Comparison of ENCODE assay signal across 9 mouse cellular contexts in the genomic region with DNA sequence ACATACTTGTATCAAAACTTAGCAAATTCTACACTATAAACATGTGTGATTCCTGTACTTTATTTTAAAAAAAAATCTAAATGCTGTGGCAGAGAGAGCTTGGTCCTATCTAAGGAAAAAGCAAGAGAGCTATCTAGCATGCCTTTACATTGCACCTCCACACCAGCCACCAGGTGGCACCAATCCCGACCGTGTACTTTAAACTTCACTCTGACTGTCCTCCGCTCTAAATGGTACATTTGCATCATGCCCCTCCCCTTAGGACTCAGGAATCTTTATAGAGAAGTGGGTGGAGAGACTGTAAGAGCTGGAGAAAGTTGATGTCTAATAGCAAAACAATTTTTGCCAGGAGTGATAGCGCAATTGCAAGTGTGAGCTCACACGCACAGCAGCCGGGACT. TPM values are rescaled to one million over a fixed set of nuclear protein-coding genes. Genes with fewer than 3 reads are reported as not detected.
DNase-seq lines count a peak whose midpoint lies in the region; ATAC-seq and TF ChIP-seq lines count a peak whose summit lies in the region.
"Had no signal": no experiment of that assay in that cellular context is flagged by ENCODE, and none has a peak within 500 bp of the region (broad histone marks: within the 10 kb centered on the region; RNA-seq: fewer than 3 reads in every experiment).

No protein-coding gene starts in this region.

- no peak for TF ChIP-seq EP300 in heart, postnatal 0 days (IDR thresholded peaks at IDR 0.05; ENCODE audit: low read depth)

- TF ChIP-seq CTCF in brain, embryonic 14.5 days (IDR thresholded peaks at IDR 0.05; ENCODE audit: borderline replicate concordance, extremely low read depth, insufficient read depth, insufficient read length) = peak; percentile 79; the same call in 1 of the 2 replicates
- peak; percentile 77 for TF ChIP-seq CTCF in heart, postnatal 0 days (IDR thresholded peaks at IDR 0.05; ENCODE audit: low read depth)

- TF ChIP-seq POLR2A in brain, embryonic 14.5 days (IDR thresholded peaks at IDR 0.05; ENCODE audit: borderline replicate concordance, extremely low read depth, insufficient read depth, insufficient read length, poor library complexity, severe bottlenecking) = no peak

- no peaks in the 10 kb centered on the region for H3K27me3 ChIP-seq in forebrain, embryonic 11.5 days (ENCODE audit: control insufficient read depth, insufficient read depth, low read length)
- no peaks in the 10 kb centered on the region for H3K27me3 ChIP-seq in forebrain, embryonic 12.5 days
- H3K27me3 ChIP-seq in heart, postnatal 0 days (ENCODE audit: control insufficient read depth, insufficient read depth, low read length) = no peaks in the 10 kb centered on the region
- H3K27me3 ChIP-seq: limb, embryonic 15.5 days had no signal

- H3K4me3 ChIP-seq in forebrain, embryonic 11.5 days (ENCODE audit: low read depth, low read length) = no peak overlapping the region
- no peak overlapping the region for H3K4me3 ChIP-seq in forebrain, embryonic 12.5 days (replicated peaks)
- no peak overlapping the region for H3K4me3 ChIP-seq in heart, postnatal 0 days (ENCODE audit: low read depth, low read length)
- H3K4me3 ChIP-seq: limb, embryonic 15.5 days had no signal

- no peak overlapping the region for H3K27ac ChIP-seq in forebrain, embryonic 11.5 days (ENCODE audit: low read depth, low read length)
- H3K27ac ChIP-seq in forebrain, embryonic 12.5 days = no peak overlapping the region
- no peak overlapping the region for H3K27ac ChIP-seq in heart, postnatal 0 days (ENCODE audit: low read depth)
- H3K27ac ChIP-seq: limb, embryonic 15.5 days had no signal

- ATAC-seq in forebrain, embryonic 11.5 days (replicated peaks; ENCODE audit: low FRiP score) = no peak
- ATAC-seq in forebrain, embryonic 12.5 days (ENCODE audit: low FRiP score) = no peak
- ATAC-seq in heart, postnatal 0 days (ENCODE audit: insufficient read depth, low read depth) = peak; percentile 24; the same call in 1 of the 2 replicates

- H3K36me3 ChIP-seq in forebrain, embryonic 11.5 days (ENCODE audit: control insufficient read depth, insufficient read depth, low read length) = no peaks in the 10 kb centered on the region
- H3K36me3 ChIP-seq in forebrain, embryonic 12.5 days (replicated peaks) = no peaks in the 10 kb centered on the region
- H3K36me3 ChIP-seq in heart, postnatal 0 days (replicated peaks; ENCODE audit: control insufficient read depth, insufficient read depth, low read length) = no peaks in the 10 kb centered on the region
- H3K36me3 ChIP-seq: limb, embryonic 15.5 days had no signal

- peak; percentile 76 for DNase-seq in forebrain, embryonic 11.5 days (ENCODE audit: low spot score)
- DNase-seq in CD4-positive helper T cell, adult 2 months (ENCODE audit: low read depth, low spot score) = peak; percentile 51
- peak; percentile 77 for DNase-seq in brain, embryonic 14.5 days (ENCODE audit: low read depth)
- DNase-seq in heart, postnatal 0 days (ENCODE audit: low spot score) = peak; percentile 65
- peak; percentile 78 to 80 for DNase-seq in kidney, postnatal 4 days
- DNase-seq in lung, postnatal 25 days (ENCODE audit: low spot score) = peak; percentile 18
- DNase-seq in telencephalon, adult 2 months (ENCODE audit: low read depth, low spot score) = peak; percentile 27

- no peak overlapping the region for H3K9ac ChIP-seq in forebrain, embryonic 11.5 days (ENCODE audit: low read length)
- no peak overlapping the region for H3K9ac ChIP-seq in forebrain, embryonic 12.5 days
- no peak overlapping the region for H3K9ac ChIP-seq in heart, postnatal 0 days (replicated peaks; ENCODE audit: low read depth, low read length)
- H3K9ac ChIP-seq: limb, embryonic 15.5 days had no signal

- no peak overlapping the region for H3K4me2 ChIP-seq in forebrain, embryonic 11.5 days (ENCODE audit: low read depth, low read length, severe bottlenecking)
- no peak overlapping the region for H3K4me2 ChIP-seq in forebrain, embryonic 12.5 days
- no peak overlapping the region for H3K4me2 ChIP-seq in heart, postnatal 0 days (ENCODE audit: low read depth, low read length)
- H3K4me2 ChIP-seq: limb, embryonic 15.5 days had no signal

- no peaks in the 10 kb centered on the region for H3K4me1 ChIP-seq in forebrain, embryonic 11.5 days (replicated peaks; ENCODE audit: control insufficient read depth, insufficient read depth, low read length)
- no peaks in the 10 kb centered on the region for H3K4me1 ChIP-seq in forebrain, embryonic 12.5 days
- no peaks in the 10 kb centered on the region for H3K4me1 ChIP-seq in heart, postnatal 0 days (ENCODE audit: control insufficient read depth, insufficient read depth)

- WGBS in forebrain, embryonic 11.5 days = 40% methylated on average over 6 of the region's 6 CpGs
- 36% methylated on average over 6 of the region's 6 CpGs for WGBS in forebrain, embryonic 12.5 days
- whole genome bisulfite sequencing in heart, postnatal 0 days = 28% methylated on average over 6 of the region's 6 CpGs

- H3K9me3 ChIP-seq in forebrain, embryonic 11.5 days (ENCODE audit: control insufficient read depth, low read length) = no peaks in the 10 kb centered on the region
- no peaks in the 10 kb centered on the region for H3K9me3 ChIP-seq in forebrain, embryonic 12.5 days
- H3K9me3 ChIP-seq in heart, postnatal 0 days (replicated peaks; ENCODE audit: control insufficient read depth, low read length) = no peaks in the 10 kb centered on the region
- H3K9me3 ChIP-seq: limb, embryonic 15.5 days had no signal

RNA-seq across cellular contexts. Expression of a gene that starts 11.4 kb away (rescaled TPM):
- polyA plus RNA-seq in forebrain, embryonic 11.5 days (2014; fragmentation: Nextera tagmentation; extraction: Ambion mirVana) = 140 and 153 TPM in 2 replicates
- polyA plus RNA-seq in forebrain, embryonic 12.5 days (2016; fragmentation: Nextera tagmentation; extraction: Ambion mirVana) = 110 and 119 TPM in 2 replicates
- 77.6 and 125 TPM in 2 replicates for polyA plus RNA-seq in brain, embryonic 14.5 days (2012; rRNA removed)
- 275 and 362 TPM in 2 replicates for total RNA-seq in heart, postnatal 0 days (2014; rRNA removed; ENCODE audit: low replicate concordance)
- polyA plus RNA-seq in heart, postnatal 0 days (2015; fragmentation: Nextera tagmentation; extraction: Ambion mirVana) = 126 and 132 TPM in 2 replicates

Comparison
In these comparisons a context has a peak if more than half of its experiments do, and no peak if none do; other contexts are left out.
1. DNase-seq: peak in every context shown above with its lines; median percentile 79 in kidney, postnatal 4 days; 77 in brain, embryonic 14.5 days; 76 in forebrain, embryonic 11.5 days; 65 in heart, postnatal 0 days; 51 in CD4-positive helper T cell, adult 2 months; 27 in telencephalon, adult 2 months; 18 in lung, postnatal 25 days.